Mouse (Mus musculus): Measurements from ENCODE around the gene Zfp626.
"Not testable (repeated sequence)": the region's sequence is repeated elsewhere in the genome, so short reads cannot be mapped to it uniquely, and the experiment has no call there.

The Zfp626 gene

GRCm38 (mm10) chr7:27806896-27807295, at the start of gene Zfp626:
Gene Zfp626, plus strand, starts transcription at chr7:27807196.
- DNase-seq (ENCODE audit: low spot score) = not testable (repeated sequence)

DNA sequence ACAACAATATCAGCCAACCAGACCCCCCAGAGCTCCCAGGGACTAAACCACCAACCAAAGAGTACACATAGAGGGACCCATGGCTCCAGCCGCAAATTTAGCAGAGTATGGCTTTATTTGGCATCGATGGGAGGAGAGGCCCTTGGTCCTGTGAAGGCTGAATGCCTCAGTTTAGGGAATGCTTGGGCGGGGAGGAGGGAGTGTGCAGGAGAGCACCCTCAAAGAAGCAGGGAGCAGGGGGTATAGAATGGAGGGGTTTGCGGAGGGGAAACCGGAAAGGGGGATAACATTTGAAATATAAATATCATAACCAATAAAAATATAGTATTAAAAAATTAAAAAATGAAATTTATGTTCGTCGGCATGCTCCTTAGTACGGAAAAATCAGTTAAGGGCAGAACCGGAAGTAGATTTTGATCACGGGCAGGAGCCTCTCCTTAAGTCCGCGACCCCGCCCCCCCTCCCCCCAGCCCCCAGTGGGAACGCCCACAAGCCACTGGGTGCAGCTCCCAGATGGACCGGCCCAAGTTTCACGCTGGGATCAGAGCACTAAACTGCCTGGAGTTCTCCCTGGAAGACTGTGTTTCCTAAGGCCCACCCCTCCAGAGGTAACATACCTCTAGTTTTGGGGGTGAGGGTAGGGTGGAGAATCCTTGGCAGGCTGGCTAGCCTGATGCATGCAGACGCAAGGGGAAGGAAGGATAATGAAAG, 41.7 kb upstream of the Zfp626 start:
- peak; percentile 35 for DNase-seq (ENCODE audit: low spot score)

DNA sequence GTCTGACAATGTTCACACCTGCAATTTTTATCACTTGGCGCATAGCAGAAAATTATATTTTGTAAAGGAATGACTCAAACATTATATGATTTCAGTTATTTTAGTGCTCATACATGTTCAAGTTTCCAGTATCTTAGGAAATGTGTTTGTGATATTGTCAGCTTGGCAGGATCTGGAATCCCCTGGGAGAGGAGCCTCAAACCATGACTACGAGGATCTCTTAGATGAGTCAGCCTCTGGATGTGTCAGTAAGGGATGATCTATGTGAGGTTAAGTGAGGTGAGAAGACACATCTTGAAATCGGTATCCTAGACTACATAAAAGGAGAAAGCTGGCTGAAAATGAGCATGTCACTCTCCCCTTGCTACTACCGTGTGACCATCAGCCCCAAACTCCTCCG, 17.7 kb upstream of the Zfp626 start:
- no peak for DNase-seq (ENCODE audit: low spot score)

DNA sequence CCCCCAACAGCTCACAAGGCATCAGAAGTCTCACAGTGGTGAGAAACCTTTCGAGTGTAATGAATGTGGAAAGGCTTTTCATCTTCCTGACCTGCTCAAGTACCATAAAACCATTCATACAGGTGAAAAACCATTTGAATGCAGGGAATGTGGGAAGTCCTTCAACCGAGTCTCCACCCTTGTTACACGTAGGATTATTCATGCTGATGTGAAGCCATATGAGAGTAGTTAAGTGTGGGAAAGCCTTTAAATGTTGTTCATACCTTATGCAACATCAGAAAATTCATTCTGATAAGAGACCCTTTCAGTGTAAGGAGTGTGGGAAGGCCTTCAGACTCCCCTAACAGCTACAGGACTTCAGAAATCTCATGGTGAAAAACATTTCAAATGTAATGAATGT, 13.1 kb upstream of the Zfp626 start:
- DNase-seq (ENCODE audit: low spot score) = not testable (repeated sequence)

GRCm38 (mm10) chr7:27794566-27794965, 12.4 kb upstream of the Zfp626 start:
- DNase-seq (ENCODE audit: low spot score) = no peak

DNA sequence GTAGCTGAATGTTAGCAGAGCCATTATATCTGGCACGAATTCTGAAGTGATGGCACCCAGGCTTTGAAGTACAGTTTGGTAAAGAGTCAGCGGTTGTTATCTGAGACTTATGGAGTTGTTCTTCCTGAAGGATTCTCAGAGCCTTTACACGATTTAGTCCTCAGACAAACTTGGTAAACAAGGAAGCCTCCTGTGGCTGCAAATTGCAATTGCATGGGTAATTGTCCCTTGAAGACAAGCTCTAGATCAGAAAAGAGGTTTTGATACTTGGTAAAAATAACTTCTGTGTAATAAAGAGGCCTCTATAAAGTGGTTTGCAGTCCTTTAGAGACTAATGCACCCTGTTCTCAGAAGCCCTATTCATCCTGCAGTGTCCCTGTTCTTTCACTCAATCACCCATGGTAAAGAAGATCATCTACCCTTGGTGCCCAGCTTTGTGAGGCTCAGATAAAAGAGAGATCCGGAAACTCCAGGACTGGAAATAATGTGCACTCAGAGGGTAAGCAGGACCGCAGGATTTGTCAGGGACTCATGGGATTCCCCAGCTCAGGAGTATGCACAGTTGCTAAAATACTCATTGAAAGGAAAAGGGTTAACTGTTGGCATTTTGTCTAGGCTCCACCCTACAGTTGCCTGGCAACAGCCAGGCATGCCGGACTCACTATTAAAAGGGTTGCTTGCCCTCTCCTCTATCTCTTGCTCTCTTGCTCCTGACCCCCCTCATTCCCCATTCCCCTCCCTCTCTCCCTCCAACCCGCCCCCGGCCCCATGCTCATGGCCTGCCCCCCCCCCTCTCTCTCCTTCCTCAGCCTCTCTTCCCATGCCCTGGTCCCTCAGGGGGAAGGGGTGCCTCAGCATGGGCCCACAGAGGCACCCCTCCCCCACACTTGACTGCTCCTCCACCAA, 8.8 kb upstream of the Zfp626 start:
- DNase-seq (ENCODE audit: low spot score) = peak; percentile 69

DNA sequence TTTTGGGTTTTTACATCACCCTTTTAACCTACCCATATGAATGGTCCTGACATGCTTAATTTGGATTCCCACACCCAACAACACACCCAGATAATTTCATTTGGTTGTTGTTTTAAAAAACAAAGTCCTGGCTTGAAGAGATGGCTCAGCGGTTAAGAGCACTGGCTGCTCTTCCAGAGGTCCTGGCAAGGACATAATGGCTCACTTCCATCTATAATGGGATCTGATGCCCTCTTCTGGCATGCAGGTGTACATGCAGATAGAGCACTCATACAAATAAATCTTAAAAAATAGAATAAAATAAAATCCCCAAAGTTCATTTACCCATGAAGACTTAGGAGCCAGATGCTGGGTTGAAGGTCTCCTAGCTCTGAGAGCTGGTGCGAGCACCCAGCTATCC, 5.9 kb upstream of the Zfp626 start:
- peak; percentile 37 for DNase-seq (ENCODE audit: low spot score)

- no peak for DNase-seq (ENCODE audit: low spot score)
These were observed 4.0 kb upstream of the Zfp626 start for GRCm38 (mm10) chr7:27802986-27803385.

DNA sequence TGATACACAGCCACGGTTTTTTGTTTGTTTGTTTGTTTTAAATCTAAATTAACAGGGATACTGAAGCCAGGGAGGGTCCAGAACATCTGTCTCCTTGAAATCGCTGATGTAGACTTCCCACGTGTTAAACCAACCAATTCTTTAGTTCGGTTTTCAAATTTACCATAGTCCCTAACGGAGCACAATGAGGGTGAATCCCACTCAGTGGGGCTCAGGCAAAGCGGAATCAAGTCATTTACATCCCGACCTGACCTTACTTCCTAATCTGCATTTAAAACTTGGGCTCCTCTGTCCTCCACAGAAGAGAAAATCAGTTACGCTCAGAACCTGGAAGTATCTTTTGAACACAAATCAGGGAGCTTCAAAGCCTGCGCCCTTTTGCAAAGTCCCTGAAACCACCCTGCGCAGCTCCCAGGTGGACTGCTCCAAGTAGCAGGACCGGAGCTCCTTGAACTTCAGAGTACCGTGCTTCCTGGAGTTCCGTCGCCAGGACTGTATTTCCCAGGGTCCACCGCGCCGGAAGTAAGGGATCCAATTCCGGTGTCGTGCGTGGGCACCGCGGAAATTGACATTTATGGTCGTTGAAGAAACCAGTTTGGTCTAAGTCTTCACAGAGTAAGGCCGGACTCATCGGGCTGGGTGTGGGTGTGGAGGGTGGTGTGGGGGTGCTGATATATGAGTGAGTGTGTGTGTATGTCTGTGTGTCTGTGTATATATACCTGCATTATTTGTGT, 2.5 kb upstream of the Zfp626 start:
- peak; percentile 83 for DNase-seq (ENCODE audit: low spot score)

GRCm38 (mm10) chr7:27807305-27807704, 309 bp downstream of the Zfp626 start:
- DNase-seq (ENCODE audit: low spot score) = not testable (repeated sequence)

DNA sequence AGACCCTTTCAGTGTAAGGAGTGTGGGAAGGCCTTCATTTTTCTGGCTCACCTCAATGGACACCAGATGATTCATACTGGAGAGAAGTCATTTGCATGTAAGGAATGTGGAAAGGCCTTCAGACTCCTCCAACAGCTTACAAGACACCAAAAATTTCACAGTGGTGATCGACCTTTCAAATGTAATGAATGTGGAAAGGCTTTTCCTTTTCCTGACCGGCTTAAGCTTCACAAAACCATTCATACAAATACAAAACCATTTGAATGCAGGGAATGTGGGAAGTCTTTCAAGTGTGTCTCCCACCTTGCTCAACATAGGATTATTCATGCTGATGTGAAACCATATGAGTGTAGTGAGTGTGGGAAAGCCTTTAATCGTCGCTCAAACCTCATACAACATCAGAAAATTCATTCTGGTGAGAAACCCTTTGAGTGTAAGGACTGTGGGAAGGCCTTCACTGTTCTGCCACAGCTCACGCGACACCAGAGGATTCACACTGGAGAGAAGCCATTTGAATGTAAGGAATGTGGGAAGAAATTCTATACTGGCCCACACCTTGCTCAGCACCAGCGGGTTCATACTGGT, 11.6 kb downstream of the Zfp626 start:
- no peak for DNase-seq (ENCODE audit: low spot score)

DNA sequence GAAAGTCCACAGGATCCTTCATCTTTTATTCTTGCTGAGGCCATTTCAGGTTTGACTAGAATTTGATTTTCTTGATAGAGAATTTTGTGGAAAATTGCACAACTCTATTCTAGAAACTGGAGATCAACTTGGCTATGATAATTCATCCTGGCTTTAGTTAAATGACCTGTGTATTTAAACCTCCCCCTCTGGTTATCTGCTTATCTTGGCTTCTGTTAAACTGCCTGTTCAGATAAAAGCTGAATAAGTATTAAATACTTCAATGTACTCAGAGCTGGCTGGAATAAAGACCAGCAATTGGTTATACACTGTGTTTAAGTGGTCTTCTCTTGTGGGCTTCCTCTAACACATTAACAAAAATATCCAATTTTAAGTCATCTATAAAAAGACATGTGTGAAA, 15.6 kb downstream of the Zfp626 start:
- no peak for DNase-seq (ENCODE audit: low spot score)

DNA sequence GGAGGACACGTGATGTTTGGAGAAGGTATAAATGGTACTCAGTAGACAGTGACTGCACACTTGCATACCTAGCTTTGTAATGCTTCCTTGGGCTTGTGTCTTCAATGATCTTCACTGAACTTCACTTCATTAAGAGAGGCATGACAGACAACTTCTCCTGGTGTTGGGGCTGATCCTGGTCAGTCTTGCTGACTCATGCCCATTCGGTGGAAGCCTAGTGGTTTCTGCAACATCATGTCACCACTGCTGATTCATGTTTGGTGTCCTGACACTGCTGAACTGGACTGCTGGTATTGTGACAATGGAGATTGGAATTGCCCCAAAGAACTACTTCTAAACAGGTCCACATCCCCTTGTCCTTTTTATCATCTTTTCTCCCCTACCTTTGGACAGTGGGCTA, 27.1 kb downstream of the Zfp626 start:
- DNase-seq (ENCODE audit: low spot score) = no peak

DNA sequence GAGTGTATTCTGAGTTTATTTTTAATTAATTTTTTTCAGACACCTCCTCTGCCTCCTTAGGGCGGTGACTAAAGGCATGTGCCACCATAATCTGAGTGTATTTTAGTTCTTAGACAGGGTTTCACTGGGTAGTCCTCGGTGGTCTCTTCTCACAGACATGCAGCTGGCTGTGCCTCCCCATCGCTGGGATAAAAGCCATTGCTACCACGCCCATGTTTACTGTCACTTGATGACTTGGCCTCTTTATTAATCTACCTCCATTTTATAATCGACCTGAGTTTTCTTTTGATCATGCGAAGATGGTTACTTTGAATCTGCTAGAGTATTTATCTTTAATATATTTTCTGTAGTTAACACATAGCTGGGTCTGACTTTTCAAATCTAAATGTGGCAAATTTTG, 30.9 kb downstream of the Zfp626 start:
- peak; percentile 36 for DNase-seq (ENCODE audit: low spot score)

- DNase-seq (ENCODE audit: low spot score) = peak; percentile 91
These were observed 31.6 kb downstream of the Zfp626 start, which contains the start of gene Zfp59 for GRCm38 (mm10) chr7:27838323-27839249. Gene Zfp59, plus strand, starts transcription at chr7:27838607.

DNA sequence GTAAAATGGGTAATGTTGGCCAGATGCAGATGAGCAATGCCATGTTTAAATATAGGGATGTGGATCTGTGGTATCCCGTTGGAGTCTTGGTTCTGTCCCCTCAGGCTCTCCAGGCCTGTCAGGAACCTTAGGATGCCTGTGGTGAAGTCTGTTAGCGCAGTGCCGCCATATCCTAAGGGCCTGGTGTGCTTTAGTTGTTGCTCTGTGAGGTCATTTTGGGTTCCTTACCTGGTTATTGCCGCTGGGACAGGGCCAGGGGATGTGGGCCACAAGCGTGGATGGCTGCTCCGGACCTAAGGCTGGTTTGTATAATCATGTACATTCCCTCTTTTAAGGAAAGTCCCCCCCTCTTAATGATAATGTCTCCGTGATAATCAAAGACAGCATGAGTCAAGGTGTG, 32.6 kb downstream of the Zfp626 start:
- no peak for DNase-seq (ENCODE audit: low spot score)

DNA sequence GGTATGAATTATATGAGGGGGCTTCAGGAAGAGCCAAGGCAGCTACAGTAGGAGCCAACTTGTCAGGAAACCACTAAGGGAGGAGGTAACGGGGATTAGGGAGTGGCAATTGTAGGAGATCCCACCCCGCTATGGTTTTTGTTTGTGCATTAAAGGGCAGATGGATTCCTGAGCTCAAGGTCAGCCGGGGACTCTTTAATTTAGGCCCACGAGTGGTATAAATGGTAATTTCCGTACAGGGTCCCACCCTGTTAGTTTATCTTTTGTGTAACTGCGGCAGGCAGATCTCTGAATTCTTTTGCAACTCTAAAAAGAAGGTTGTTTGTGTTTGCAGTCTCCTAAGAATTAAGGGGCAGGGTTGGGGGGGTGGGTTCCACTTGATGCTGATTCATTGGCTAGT, 33.1 kb downstream of the Zfp626 start:
- DNase-seq (ENCODE audit: low spot score) = no peak

GRCm38 (mm10) chr7:27857227-27857626, 50.2 kb downstream of the Zfp626 start, which contains the start of gene Zfp607a:
Gene Zfp607a, plus strand, starts transcription at chr7:27857527.
- DNase-seq (ENCODE audit: low spot score) = no peak

DNA sequence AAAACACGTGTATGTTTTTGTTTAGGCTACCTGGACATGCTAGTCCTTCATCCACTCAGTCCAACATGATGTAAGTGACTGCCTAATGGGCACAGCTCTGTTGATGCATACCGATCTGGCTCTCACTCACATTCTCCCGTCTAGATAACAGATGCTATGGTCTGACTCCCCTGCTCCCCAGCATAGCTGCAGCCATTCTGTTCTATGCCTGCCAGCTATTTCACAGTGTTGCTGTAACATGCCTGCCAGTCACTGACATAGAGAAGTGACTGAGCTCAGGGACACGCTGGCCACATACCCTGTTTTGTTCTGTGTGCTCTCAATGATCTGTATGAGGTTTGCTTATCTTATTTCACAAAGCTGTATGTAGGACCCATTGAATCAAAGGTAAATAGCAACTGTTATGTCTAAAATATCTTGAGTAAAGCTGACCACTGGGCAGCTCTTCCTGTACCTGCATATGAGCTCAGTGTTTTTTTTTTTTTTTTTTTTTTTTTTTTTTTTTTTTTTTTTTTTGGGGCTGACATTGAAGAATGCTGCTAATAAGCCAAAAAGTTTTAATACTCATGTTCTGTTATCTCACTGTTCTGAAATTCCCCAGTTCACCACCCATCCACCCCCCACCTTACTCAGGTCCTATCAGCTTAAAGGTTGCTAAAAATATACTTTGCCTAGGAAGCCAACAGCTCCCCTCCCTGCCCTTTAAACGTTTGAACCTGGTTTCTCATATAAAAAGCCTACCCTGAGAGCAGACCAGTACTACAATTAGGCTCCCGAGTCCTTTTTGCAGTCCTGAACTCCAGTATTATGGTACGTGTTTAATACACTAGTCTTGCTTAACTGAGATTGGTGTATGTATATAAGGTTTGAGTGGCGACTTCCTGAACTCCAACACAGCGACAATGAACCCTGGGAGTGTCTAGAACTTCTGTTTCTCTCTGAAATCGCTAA, 52.6 kb downstream of the Zfp626 start:
- peak; percentile 5 for DNase-seq (ENCODE audit: low spot score)
